Mouse (Mus musculus): ENCODE results near the gene Slc25a26.

Slc25a26 gene

GRCm38 (mm10) chr6:94645723-94646122 is 145.6 kb downstream of the Slc25a26 start:
- DNase-seq: no peak

DNA sequence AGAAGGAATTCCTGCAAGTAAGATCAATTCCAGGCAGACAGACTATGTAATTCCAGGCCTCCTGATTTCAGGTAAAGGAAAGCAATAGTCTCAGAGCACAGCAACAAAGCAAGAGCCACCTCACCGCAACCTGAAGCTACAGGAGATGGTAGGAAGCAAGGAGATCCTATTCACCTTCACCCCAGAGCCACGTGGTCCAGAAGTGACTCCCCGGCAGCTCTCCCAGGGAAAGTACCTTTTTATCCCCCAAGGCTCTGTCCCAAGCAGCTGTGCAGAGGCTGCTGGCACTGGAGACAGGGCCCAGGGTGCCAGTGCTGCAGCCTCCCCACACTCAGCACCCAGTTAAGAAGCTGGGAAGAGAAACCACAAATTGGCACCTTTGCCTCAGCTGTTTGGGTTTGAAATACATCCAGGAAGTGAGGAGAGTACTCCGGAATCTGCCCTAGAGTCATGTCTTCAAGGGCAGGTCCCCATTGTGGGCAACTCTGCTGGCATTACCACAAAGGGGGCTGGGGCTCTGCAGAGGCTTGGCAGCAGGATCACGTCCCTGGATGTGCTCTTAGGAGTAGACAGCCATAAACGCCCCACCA is 146.2 kb downstream of the Slc25a26 start:
- no peak for DNase-seq

DNA sequence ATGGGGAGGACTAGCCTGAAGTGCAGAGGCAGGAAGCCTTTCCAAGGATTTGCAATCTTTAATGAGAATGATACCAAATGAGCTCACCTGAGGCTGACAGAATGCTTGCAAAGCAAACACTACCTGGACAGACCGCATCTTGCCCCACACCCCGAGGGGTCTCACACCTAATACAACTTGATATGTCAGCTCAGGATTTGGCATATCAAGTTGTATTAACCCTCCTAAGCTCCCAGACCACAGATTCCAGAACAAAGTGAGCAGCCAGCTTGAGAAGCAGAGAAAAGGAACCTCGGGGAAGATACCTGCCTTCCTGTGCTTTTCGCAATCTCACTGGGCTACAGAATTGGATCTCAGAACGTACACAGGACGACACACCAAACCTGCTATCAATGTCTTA is 146.8 kb downstream of the Slc25a26 start:
- DNase-seq: no peak

- DNase-seq: peak in 1 of 2 experiments; percentile 41
Measured at GRCm38 (mm10) chr6:94647574-94648430, 147.7 kb downstream of the Slc25a26 start.

- DNase-seq: no peak
Measured at GRCm38 (mm10) chr6:94648496-94648895, 148.4 kb downstream of the Slc25a26 start.

DNA sequence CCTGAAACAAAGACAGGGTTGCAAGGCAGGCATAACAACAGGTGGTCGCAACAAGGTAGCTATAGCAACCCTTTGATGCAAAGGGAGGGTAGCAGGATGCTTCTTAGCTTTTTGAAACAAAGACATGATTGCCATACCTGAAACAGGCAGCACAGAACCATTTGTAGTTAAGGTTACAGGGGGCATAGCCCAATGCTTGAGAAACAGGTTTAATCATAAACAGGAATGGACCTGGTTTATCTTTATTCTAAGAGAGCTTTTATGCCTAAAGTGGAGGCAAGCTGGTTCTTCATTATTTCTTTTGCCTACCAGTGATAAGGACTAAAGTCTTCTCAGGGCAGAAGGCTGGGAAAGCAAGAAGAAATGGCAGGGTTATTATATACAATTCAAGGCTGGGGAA is 149.5 kb downstream of the Slc25a26 start:
- DNase-seq: no peak

GRCm38 (mm10) chr6:94651541-94651940 is 151.4 kb downstream of the Slc25a26 start:
- DNase-seq: no peak

DNA sequence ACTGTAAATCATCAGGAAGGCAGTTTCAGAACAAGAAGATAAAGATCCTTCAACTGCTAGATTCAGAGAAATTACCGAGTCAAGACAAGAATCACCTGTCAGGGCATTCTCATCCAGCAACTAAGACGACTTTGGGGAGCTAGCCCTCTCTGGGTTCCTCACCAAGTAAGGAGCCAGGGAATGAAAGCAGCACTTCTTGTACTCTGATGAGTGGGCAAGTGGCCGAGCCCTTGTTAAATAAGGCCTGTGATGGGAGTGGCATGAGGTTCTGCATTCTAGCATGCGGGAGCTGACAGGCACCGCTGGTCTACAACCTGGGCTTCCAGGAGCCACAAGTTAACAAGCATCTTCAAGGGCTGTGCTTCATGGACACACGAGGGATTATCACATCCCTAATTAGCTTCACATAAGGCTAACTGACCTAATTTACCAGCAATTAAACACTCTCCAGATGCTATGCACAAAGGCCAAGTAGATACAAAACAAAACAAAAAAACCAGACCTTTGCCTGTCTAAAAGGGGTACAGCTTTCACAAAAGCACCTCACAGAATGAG is 152.6 kb downstream of the Slc25a26 start:
- DNase-seq: no peak

GRCm38 (mm10) chr6:94653388-94654316 is 153.5 kb downstream of the Slc25a26 start:
- no peak for DNase-seq

All from cerebellum, postnatal 36 days (tissue).